Mouse (Mus musculus): Measurements from ENCODE around the gene Col27a1. TPM values are rescaled to one million over a fixed set of nuclear protein-coding genes. Genes with fewer than 3 reads are reported as not detected.
A peak's percentile ranks its signal among the peaks of the same experiment; 100 is the strongest.

Gene Col27a1
- polyA plus RNA-seq, 1 experiment from 2014 or later = 5.7 TPM

DNA sequence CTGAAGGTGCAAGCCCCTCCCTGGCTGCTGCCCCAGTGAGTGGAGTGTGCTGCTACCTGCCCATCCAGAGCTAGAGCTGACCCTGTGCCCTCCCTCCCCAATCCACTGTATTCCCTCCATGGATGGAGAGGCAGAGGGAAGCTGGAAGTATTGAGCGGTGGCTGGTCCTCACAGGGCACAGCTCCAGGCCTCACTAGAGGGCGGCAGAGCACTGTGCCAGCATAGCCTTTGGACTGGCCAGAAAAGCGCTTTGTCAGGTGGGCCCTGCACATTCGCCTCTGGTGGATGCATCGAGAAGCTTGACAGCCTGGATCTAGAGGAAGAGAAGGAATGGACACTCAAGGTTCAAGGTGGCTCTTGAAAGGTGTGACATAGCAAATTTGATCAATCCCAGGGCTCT lies 32.2 kb upstream of the Col27a1 start:
- no peak overlapping the region for H3K9ac ChIP-seq (ENCODE audit: low read depth, low read length)
- H3K4me2 ChIP-seq (ENCODE audit: low read length) = no peak overlapping the region
- ATAC-seq (replicated peaks; ENCODE audit: low FRiP score, low read depth) (peak; percentile 86), DNase-seq (ENCODE audit: low spot score) (peak; percentile 84)
- no peaks in the 10 kb centered on the region for H3K27me3 ChIP-seq (ENCODE audit: insufficient read depth, low read length)
- H3K4me1 ChIP-seq (replicated peaks; ENCODE audit: insufficient read depth, low read length) = no peaks in the 10 kb centered on the region
- H3K36me3 ChIP-seq (ENCODE audit: insufficient read depth, low read length) = no peaks in the 10 kb centered on the region
- no peak overlapping the region for H3K27ac ChIP-seq
- 9% methylated on average over 5 of the region's 5 CpGs for WGBS
- H3K4me3 ChIP-seq (replicated peaks; ENCODE audit: low read depth, low read length) = no peak overlapping the region
- H3K9me3 ChIP-seq (replicated peaks; ENCODE audit: low read length) = no peaks in the 10 kb centered on the region
- peak; percentile 97 for TF ChIP-seq CTCF (IDR thresholded peaks at IDR 0.05; ENCODE audit: low read depth)

GRCm38 (mm10) chr4:63186281-63186870 lies 27.4 kb upstream of the Col27a1 start:
- Histone ChIP-seq H3K4me2 (ENCODE audit: low read length) (peak overlapping the region; percentile 18; the same call in 1 of the 2 replicates), H3K27me3 (ENCODE audit: insufficient read depth, low read length) (no peaks in the 10 kb centered on the region), H3K4me1 (replicated peaks; ENCODE audit: insufficient read depth, low read length) (no peaks in the 10 kb centered on the region), H3K9me3 (replicated peaks; ENCODE audit: low read length) (no peaks in the 10 kb centered on the region), H3K9ac (ENCODE audit: low read depth, low read length) (no peak overlapping the region), H3K27ac (0 out of 2 replicates have a peak overlapping the region, but pooled peaks have one; percentile 36), H3K4me3 (replicated peaks; ENCODE audit: low read depth, low read length) (no peak overlapping the region), H3K36me3 (ENCODE audit: insufficient read depth, low read length) (no peaks in the 10 kb centered on the region)
- WGBS = 40% methylated on average over 21 of the region's 21 CpGs
- ATAC-seq (replicated peaks; ENCODE audit: low FRiP score, low read depth) (peak; percentile 56), DNase-seq (ENCODE audit: low spot score) (no peak)
- TF ChIP-seq CTCF (IDR thresholded peaks at IDR 0.05; ENCODE audit: low read depth) = no peak

- no peak overlapping the region for H3K27ac ChIP-seq
- H3K4me3 ChIP-seq (replicated peaks; ENCODE audit: low read depth, low read length) = no peak overlapping the region
- no peaks in the 10 kb centered on the region for H3K9me3 ChIP-seq (replicated peaks; ENCODE audit: low read length)
- no peak overlapping the region for H3K4me2 ChIP-seq (ENCODE audit: low read length)
- TF ChIP-seq CTCF (IDR thresholded peaks at IDR 0.05; ENCODE audit: low read depth) = no peak
- 0 out of 2 replicates have a peak, but pooled peaks have one; percentile 12 for ATAC-seq (replicated peaks; ENCODE audit: low FRiP score, low read depth)
- no peak overlapping the region for H3K9ac ChIP-seq (ENCODE audit: low read depth, low read length)
- H3K36me3 ChIP-seq (ENCODE audit: insufficient read depth, low read length) = no peaks in the 10 kb centered on the region
- 28% methylated on average over 5 of the region's 5 CpGs for WGBS
- H3K27me3 ChIP-seq (ENCODE audit: insufficient read depth, low read length) = no peaks in the 10 kb centered on the region
- no peaks in the 10 kb centered on the region for H3K4me1 ChIP-seq (replicated peaks; ENCODE audit: insufficient read depth, low read length)
- no peak for DNase-seq (ENCODE audit: low spot score)
These were observed 22.2 kb upstream of the Col27a1 start for GRCm38 (mm10) chr4:63191641-63192040.

GRCm38 (mm10) chr4:63194366-63194765 lies 19.4 kb upstream of the Col27a1 start:
- H3K27me3 ChIP-seq (ENCODE audit: insufficient read depth, low read length) = no peaks in the 10 kb centered on the region
- no peak overlapping the region for H3K27ac ChIP-seq
- H3K4me2 ChIP-seq (ENCODE audit: low read length) = no peak overlapping the region
- H3K9ac ChIP-seq (ENCODE audit: low read depth, low read length) = no peak overlapping the region
- no peaks in the 10 kb centered on the region for H3K9me3 ChIP-seq (replicated peaks; ENCODE audit: low read length)
- H3K4me3 ChIP-seq (replicated peaks; ENCODE audit: low read depth, low read length) = no peak overlapping the region
- no peak for TF ChIP-seq CTCF (IDR thresholded peaks at IDR 0.05; ENCODE audit: low read depth)
- DNase-seq (ENCODE audit: low spot score) = no peak
- 77% methylated on average over 2 of the region's 2 CpGs for WGBS
- ATAC-seq (replicated peaks; ENCODE audit: low FRiP score, low read depth) = no peak
- H3K36me3 ChIP-seq (ENCODE audit: insufficient read depth, low read length) = no peaks in the 10 kb centered on the region
- no peaks in the 10 kb centered on the region for H3K4me1 ChIP-seq (replicated peaks; ENCODE audit: insufficient read depth, low read length)

- Histone ChIP-seq H3K4me3 (replicated peaks; ENCODE audit: low read depth, low read length) (no peak overlapping the region), H3K4me1 (replicated peaks; ENCODE audit: insufficient read depth, low read length) (no peaks in the 10 kb centered on the region), H3K27ac (no peak overlapping the region), H3K9ac (ENCODE audit: low read depth, low read length) (no peak overlapping the region), H3K4me2 (ENCODE audit: low read length) (no peak overlapping the region), H3K9me3 (replicated peaks; ENCODE audit: low read length) (no peaks in the 10 kb centered on the region), H3K36me3 (ENCODE audit: insufficient read depth, low read length) (no peaks in the 10 kb centered on the region), H3K27me3 (ENCODE audit: insufficient read depth, low read length) (no peaks in the 10 kb centered on the region)
- no peak for DNase-seq (ENCODE audit: low spot score)
- ATAC-seq (replicated peaks; ENCODE audit: low FRiP score, low read depth) = no peak
- 89% methylated on average over 5 of the region's 5 CpGs for whole genome bisulfite sequencing
- TF ChIP-seq CTCF (IDR thresholded peaks at IDR 0.05; ENCODE audit: low read depth) = no peak
These were observed 14.4 kb upstream of the Col27a1 start for GRCm38 (mm10) chr4:63199366-63199765.

DNA sequence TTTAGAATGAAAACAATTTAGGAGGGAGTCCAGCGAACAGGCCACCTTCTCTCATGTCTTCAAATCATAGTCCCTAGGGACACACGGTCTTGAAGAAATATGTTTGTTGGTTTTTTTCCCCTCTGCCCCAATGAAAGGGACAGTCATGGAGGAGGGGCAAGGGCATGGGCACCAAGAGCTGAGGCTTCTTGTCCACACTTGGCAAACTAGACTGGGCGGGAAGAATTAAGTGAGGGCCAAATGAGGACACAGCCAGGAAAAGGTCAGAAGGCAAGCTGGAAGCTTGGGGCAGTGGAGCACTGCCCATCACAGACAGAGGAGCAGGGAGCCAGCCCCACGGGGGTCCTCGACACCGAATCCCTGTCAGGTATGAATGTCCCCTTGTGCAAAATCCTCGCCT lies 9.9 kb upstream of the Col27a1 start:
- no peak for TF ChIP-seq CTCF (IDR thresholded peaks at IDR 0.05; ENCODE audit: low read depth)
- H3K9me3 ChIP-seq (replicated peaks; ENCODE audit: low read length) = no peaks in the 10 kb centered on the region
- no peak for DNase-seq (ENCODE audit: low spot score)
- H3K27me3 ChIP-seq (ENCODE audit: insufficient read depth, low read length) = no peaks in the 10 kb centered on the region
- no peaks in the 10 kb centered on the region for H3K4me1 ChIP-seq (replicated peaks; ENCODE audit: insufficient read depth, low read length)
- no peak overlapping the region for H3K4me2 ChIP-seq (ENCODE audit: low read length)
- WGBS = 85% methylated on average over 7 of the region's 7 CpGs
- ATAC-seq (replicated peaks; ENCODE audit: low FRiP score, low read depth) = no peak
- H3K9ac ChIP-seq (ENCODE audit: low read depth, low read length) = no peak overlapping the region
- no peaks in the 10 kb centered on the region for H3K36me3 ChIP-seq (ENCODE audit: insufficient read depth, low read length)
- H3K4me3 ChIP-seq (replicated peaks; ENCODE audit: low read depth, low read length) = no peak overlapping the region
- H3K27ac ChIP-seq = no peak overlapping the region

GRCm38 (mm10) chr4:63205583-63205982 lies 8.2 kb upstream of the Col27a1 start:
- WGBS = 52% methylated on average over 7 of the region's 7 CpGs
- Histone ChIP-seq H3K9ac (ENCODE audit: low read depth, low read length) (no peak overlapping the region), H3K9me3 (replicated peaks; ENCODE audit: low read length) (no peaks in the 10 kb centered on the region), H3K27ac (no peak overlapping the region), H3K4me1 (replicated peaks; ENCODE audit: insufficient read depth, low read length) (no peaks in the 10 kb centered on the region), H3K36me3 (ENCODE audit: insufficient read depth, low read length) (no peaks in the 10 kb centered on the region), H3K4me2 (ENCODE audit: low read length) (no peak overlapping the region), H3K4me3 (replicated peaks; ENCODE audit: low read depth, low read length) (no peak overlapping the region), H3K27me3 (ENCODE audit: insufficient read depth, low read length) (no peaks in the 10 kb centered on the region)
- TF ChIP-seq CTCF (IDR thresholded peaks at IDR 0.05; ENCODE audit: low read depth) = no peak
- ATAC-seq (replicated peaks; ENCODE audit: low FRiP score, low read depth) = no peak
- DNase-seq (ENCODE audit: low spot score) = no peak
